15 mouse cellular contexts compared by ENCODE assay signal in the genomic region with DNA sequence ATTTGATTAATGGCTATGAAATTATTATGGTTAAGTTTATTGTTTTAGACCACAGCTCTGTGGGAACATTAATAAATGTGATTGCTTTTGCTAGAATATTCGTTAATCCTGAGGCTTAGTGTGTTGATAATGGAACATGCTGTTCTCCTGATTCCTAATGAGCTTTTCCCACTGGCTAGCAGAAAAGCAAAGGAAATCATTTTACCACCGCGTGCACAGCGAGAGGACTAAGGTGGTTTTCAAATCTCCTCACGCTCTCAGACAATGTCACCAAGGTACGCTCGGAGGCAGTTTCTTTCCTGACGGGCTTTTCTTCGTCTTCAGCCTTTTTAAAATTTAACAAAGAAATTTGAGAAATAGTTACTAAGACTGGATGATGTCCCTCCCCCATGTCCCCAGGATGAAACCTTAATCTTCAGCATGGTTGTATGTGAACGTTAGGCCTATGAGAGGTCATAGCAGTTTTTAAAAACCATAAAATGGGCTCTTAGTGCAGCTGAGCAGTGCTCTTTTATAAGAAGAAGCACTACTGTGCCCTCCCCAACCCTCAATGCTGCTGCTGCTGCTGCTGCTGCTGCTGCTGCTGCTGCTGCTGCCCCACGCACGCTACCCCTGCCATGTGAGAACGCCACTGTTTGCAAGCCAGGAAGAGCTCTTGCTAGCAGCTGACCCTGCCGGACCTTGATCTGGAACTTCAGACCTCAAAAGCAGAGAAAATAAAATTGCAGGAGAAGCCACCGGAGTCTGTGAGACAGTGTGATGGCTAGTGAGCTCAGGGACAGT. TPM values are rescaled to one million over a fixed set of nuclear protein-coding genes. Genes with fewer than 3 reads are reported as not detected.
DNase-seq lines count a peak whose midpoint lies in the region; ATAC-seq and TF ChIP-seq lines count a peak whose summit lies in the region.
"Had no signal": no experiment of that assay in that cellular context is flagged by ENCODE, and none has a peak within 500 bp of the region (broad histone marks: within the 10 kb centered on the region; RNA-seq: fewer than 3 reads in every experiment).

No protein-coding gene starts in this region.

- no peak overlapping the region for H3K4me3 ChIP-seq in hindbrain, embryonic 14.5 days (replicated peaks; ENCODE audit: low read length)
- H3K4me3 ChIP-seq in hindbrain, embryonic 10.5 days = no peak overlapping the region
- H3K4me3 ChIP-seq in stomach, embryonic 15.5 days (replicated peaks) = no peak overlapping the region
- no peak overlapping the region for H3K4me3 ChIP-seq in stomach, postnatal 0 days (ENCODE audit: low read depth, low read length)
- no peak overlapping the region for H3K4me3 ChIP-seq in liver, embryonic 14.5 days (ENCODE audit: insufficient read depth in 1 of 2, low read depth in 2 of 2, low read length in 2 of 2)
- H3K4me3 ChIP-seq: heart, embryonic 13.5 days had no signal

- H3K4me2 ChIP-seq in hindbrain, embryonic 14.5 days (replicated peaks) = no peak overlapping the region
- peak overlapping the region; percentile 10; the same call in 1 of the 2 replicates for H3K4me2 ChIP-seq in stomach, embryonic 15.5 days
- H3K4me2 ChIP-seq in stomach, postnatal 0 days (replicated peaks; ENCODE audit: low read depth) = no peak overlapping the region
- no peak overlapping the region; the same call in 1 of the 2 replicates for H3K4me2 ChIP-seq in liver, embryonic 14.5 days (ENCODE audit: low read depth)
- H3K4me2 ChIP-seq: heart, embryonic 13.5 days had no signal

- H3K36me3 ChIP-seq in hindbrain, embryonic 14.5 days (replicated peaks; ENCODE audit: control insufficient read depth, insufficient read depth) = no peaks in the 10 kb centered on the region
- H3K36me3 ChIP-seq in hindbrain, embryonic 10.5 days = no peaks in the 10 kb centered on the region
- no peaks in the 10 kb centered on the region for H3K36me3 ChIP-seq in stomach, embryonic 15.5 days
- H3K36me3 ChIP-seq in stomach, postnatal 0 days (ENCODE audit: control insufficient read depth, insufficient read depth, low read length) = no peaks in the 10 kb centered on the region
- no peaks in the 10 kb centered on the region for H3K36me3 ChIP-seq in liver, embryonic 14.5 days (replicated peaks; ENCODE audit: control insufficient read depth, insufficient read depth, low read depth)
- H3K36me3 ChIP-seq: heart, embryonic 13.5 days had no signal

- no peak for DNase-seq in hindbrain, embryonic 14.5 days (ENCODE audit: low spot score)
- no peak for DNase-seq in hindbrain, embryonic 10.5 days (ENCODE audit: low spot score)
- no peak for DNase-seq in stomach, postnatal 0 days (ENCODE audit: low spot score)
- no peak for DNase-seq in liver, embryonic 14.5 days (ENCODE audit: low read depth in 3 of 3, low spot score in 3 of 3)
- no peak for DNase-seq in thymus, adult 18-20 months
- no peak for DNase-seq in embryo, embryonic 10.5 days (ENCODE audit: low spot score)
- DNase-seq: cerebellum, adult 11-12 months; gastrocnemius, postnatal 25 days; left cerebral cortex, postnatal 4 days; right cerebral cortex, postnatal 25 days; thymus, postnatal 14 days had no signal

- no peak for TF ChIP-seq EP300 in stomach, postnatal 0 days (optimal IDR thresholded peaks at IDR 0.05)
- no peak for TF ChIP-seq EP300 in liver, embryonic 14.5 days (IDR thresholded peaks at IDR 0.05; ENCODE audit: low read depth)

- peak overlapping the region; percentile 49 for H3K27ac ChIP-seq in hindbrain, embryonic 14.5 days
- H3K27ac ChIP-seq in hindbrain, embryonic 10.5 days = no peak overlapping the region
- H3K27ac ChIP-seq in stomach, embryonic 15.5 days = no peak overlapping the region
- no peak overlapping the region for H3K27ac ChIP-seq in stomach, postnatal 0 days (replicated peaks)
- H3K27ac ChIP-seq in liver, embryonic 14.5 days = peak overlapping the region; percentile 14
- H3K27ac ChIP-seq: heart, embryonic 13.5 days had no signal

- H3K9me3 ChIP-seq in hindbrain, embryonic 14.5 days (ENCODE audit: control insufficient read depth, low read length) = no peaks in the 10 kb centered on the region
- H3K9me3 ChIP-seq in hindbrain, embryonic 10.5 days = no peaks in the 10 kb centered on the region
- H3K9me3 ChIP-seq in stomach, embryonic 15.5 days = no peaks in the 10 kb centered on the region
- H3K9me3 ChIP-seq in stomach, postnatal 0 days (ENCODE audit: control insufficient read depth, low read length) = no peaks in the 10 kb centered on the region
- no peaks in the 10 kb centered on the region for H3K9me3 ChIP-seq in liver, embryonic 14.5 days (ENCODE audit: control insufficient read depth, low read length)
- H3K9me3 ChIP-seq: heart, embryonic 13.5 days had no signal

- ATAC-seq in hindbrain, embryonic 14.5 days (ENCODE audit: low FRiP score) = no peak
- no peak for ATAC-seq in stomach, embryonic 15.5 days (ENCODE audit: insufficient read depth, low FRiP score, low read depth)
- no peak for ATAC-seq in stomach, postnatal 0 days (ENCODE audit: low FRiP score, low TSS enrichment)
- no peak for ATAC-seq in liver, embryonic 14.5 days (ENCODE audit: insufficient read depth)
- ATAC-seq: activated CD4-positive, CD25-positive, alpha-beta regulatory T cell, adult 4 months; CD4-positive, CD25-positive, alpha-beta regulatory T cell, adult 4 months had no signal

- 0 out of 2 replicates have a peak, but pooled peaks cover 3% of the 10 kb centered on the region for H3K4me1 ChIP-seq in hindbrain, embryonic 14.5 days (replicated peaks; ENCODE audit: control insufficient read depth, insufficient read depth, low read length)
- no peaks in the 10 kb centered on the region for H3K4me1 ChIP-seq in hindbrain, embryonic 10.5 days (replicated peaks)
- no peaks in the 10 kb centered on the region for H3K4me1 ChIP-seq in stomach, embryonic 15.5 days
- no peaks in the 10 kb centered on the region for H3K4me1 ChIP-seq in stomach, postnatal 0 days (replicated peaks; ENCODE audit: control insufficient read depth, insufficient read depth)
- peaks cover 6 to 18% of the 10 kb centered on the region in 2 experiments for H3K4me1 ChIP-seq in liver, embryonic 14.5 days (replicated peaks; ENCODE audit: control insufficient read depth in 2 of 2, insufficient read depth in 2 of 2, low read length in 1 of 2)
- H3K4me1 ChIP-seq: heart, embryonic 13.5 days had no signal

- H3K9ac ChIP-seq in hindbrain, embryonic 14.5 days = no peak overlapping the region
- H3K9ac ChIP-seq in stomach, embryonic 15.5 days = no peak overlapping the region
- no peak overlapping the region for H3K9ac ChIP-seq in stomach, postnatal 0 days (ENCODE audit: low read length)
- no peak overlapping the region for H3K9ac ChIP-seq in liver, embryonic 14.5 days (replicated peaks)
- H3K9ac ChIP-seq: heart, embryonic 13.5 days had no signal

- no peaks in the 10 kb centered on the region for H3K27me3 ChIP-seq in hindbrain, embryonic 14.5 days (ENCODE audit: control insufficient read depth, insufficient read depth, low read length)
- no peaks in the 10 kb centered on the region for H3K27me3 ChIP-seq in hindbrain, embryonic 10.5 days (ENCODE audit: insufficient read depth, poor library complexity, severe bottlenecking)
- H3K27me3 ChIP-seq in stomach, embryonic 15.5 days (replicated peaks) = no peaks in the 10 kb centered on the region
- H3K27me3 ChIP-seq in stomach, postnatal 0 days (ENCODE audit: control insufficient read depth, insufficient read depth, low read length) = no peaks in the 10 kb centered on the region
- no peaks in the 10 kb centered on the region for H3K27me3 ChIP-seq in liver, embryonic 14.5 days (ENCODE audit: control insufficient read depth, insufficient read depth, low read length)

- WGBS in hindbrain, embryonic 14.5 days = 64% methylated on average over 15 of the region's 15 CpGs
- WGBS in hindbrain, embryonic 10.5 days = 85% methylated on average over 15 of the region's 15 CpGs
- WGBS in stomach, embryonic 15.5 days = 72% methylated on average over 15 of the region's 15 CpGs
- WGBS in stomach, postnatal 0 days = 69% methylated on average over 15 of the region's 15 CpGs
- 69% methylated on average over 15 of the region's 15 CpGs for WGBS in liver, embryonic 14.5 days (ENCODE audit: insufficient replicate concordance)

- TF ChIP-seq CTCF in stomach, postnatal 0 days (IDR thresholded peaks at IDR 0.05; ENCODE audit: low read depth) = no peak
- TF ChIP-seq CTCF in liver, embryonic 14.5 days (IDR thresholded peaks at IDR 0.05; ENCODE audit: low read depth) = no peak

RNA-seq across cellular contexts. Expression of a gene that starts 17.6 kb away (rescaled TPM):
- 8.6 and 8.7 TPM in 2 replicates for polyA plus RNA-seq in hindbrain, embryonic 14.5 days (2014; fragmentation: Nextera tagmentation; extraction: Ambion mirVana)
- 0.14 and 0.18 TPM in 2 replicates for polyA plus RNA-seq in hindbrain, embryonic 10.5 days (2016; fragmentation: Nextera tagmentation; extraction: Ambion mirVana)
- polyA plus RNA-seq in stomach, embryonic 15.5 days (2015; fragmentation: Nextera tagmentation; extraction: Ambion mirVana) = 0.61 and 1.3 TPM in 2 replicates
- 0.11 and 0.18 TPM in 2 replicates for polyA plus RNA-seq in stomach, postnatal 0 days (2015; fragmentation: Nextera tagmentation; extraction: Ambion mirVana)
- polyA plus RNA-seq in liver, embryonic 14.5 days (2012; rRNA removed) = 11.9 and 12.2 TPM in 2 replicates
- polyA plus RNA-seq in liver, embryonic 14.5 days (2014; fragmentation: Nextera tagmentation; extraction: Ambion mirVana) = 7.5 and 10.7 TPM in 2 replicates

RNA-seq across cellular contexts. Expression of a gene that starts 30.0 kb away (rescaled TPM):
- 117 and 119 TPM in 2 replicates for polyA plus RNA-seq in hindbrain, embryonic 14.5 days (2014; fragmentation: Nextera tagmentation; extraction: Ambion mirVana)
- polyA plus RNA-seq in hindbrain, embryonic 10.5 days (2016; fragmentation: Nextera tagmentation; extraction: Ambion mirVana) = 101 and 129 TPM in 2 replicates
- 123 and 140 TPM in 2 replicates for polyA plus RNA-seq in stomach, embryonic 15.5 days (2015; fragmentation: Nextera tagmentation; extraction: Ambion mirVana)
- polyA plus RNA-seq in stomach, postnatal 0 days (2015; fragmentation: Nextera tagmentation; extraction: Ambion mirVana) = 67.9 and 75.2 TPM in 2 replicates
- 5.5 and 12.4 TPM in 2 replicates for polyA plus RNA-seq in liver, embryonic 14.5 days (2012; rRNA removed)
- 57.4 and 67.2 TPM in 2 replicates for polyA plus RNA-seq in liver, embryonic 14.5 days (2014; fragmentation: Nextera tagmentation; extraction: Ambion mirVana)

Comparison
In these comparisons a context has a peak if more than half of its experiments do, and no peak if none do; other contexts are left out.
1. H3K27ac ChIP-seq: peak in hindbrain, embryonic 14.5 days (single experiment) and liver, embryonic 14.5 days (single experiment); none in hindbrain, embryonic 10.5 days (single experiment), stomach, embryonic 15.5 days (single experiment) and stomach, postnatal 0 days (single experiment).